Mouse (Mus musculus) stomach, postnatal 0 days (tissue): Measurements from ENCODE around the gene Evi5l.

Experiments
- CTCF ChIP-seq: IDR thresholded peaks from 2 replicates; pipeline ENCODE4 v1.5.1; 2016; ENCODE audit warnings: antibody characterized with exemption, low read depth, mild to moderate bottlenecking, moderate library complexity
- EP300 ChIP-seq: optimal IDR thresholded peaks from 2 replicates; pipeline ENCODE3; 2016; ENCODE audit warnings: antibody characterized with exemption

- no peak for TF ChIP-seq CTCF
- no peak for TF ChIP-seq EP300
Measured at GRCm38 (mm10) chr8:4249213-4249612, 82.8 kb downstream of the Evi5l start.
